Mouse (Mus musculus) spleen, adult 18-20 months (tissue): Measurements from ENCODE around the gene Accsl.

Experiments
- DNase-seq, 2 experiments: peaks; one replicate each; pipeline ENCODE4 v3.0.0; 2022; ENCODE audit warnings: mixed read lengths in 2 of 2

Gene Accsl

DNA sequence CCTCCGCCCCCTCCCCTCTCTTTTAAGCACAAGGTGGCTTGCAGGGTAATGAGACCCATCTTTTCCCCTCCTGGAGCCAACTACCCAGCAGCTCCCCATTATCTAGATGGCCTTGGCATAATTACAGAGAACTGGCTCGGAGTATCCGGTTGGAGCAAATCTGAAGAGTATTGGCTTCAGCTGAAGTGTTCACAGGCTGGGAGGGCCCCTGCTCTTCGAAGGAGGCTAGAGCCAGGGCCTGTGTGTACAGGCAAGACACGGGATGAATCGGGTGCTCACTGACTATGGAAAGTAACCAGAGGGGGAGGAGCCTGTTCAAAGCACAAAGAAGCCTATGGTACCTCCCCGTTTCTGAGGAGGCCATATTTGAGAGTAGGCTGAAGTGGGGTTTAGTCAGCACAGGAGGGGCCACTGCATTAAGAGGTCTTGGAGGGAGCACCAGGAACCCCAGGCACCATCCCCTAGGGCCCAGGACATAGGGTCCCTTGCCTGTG lies at the start of gene Accsl:
Gene Accsl, minus strand, starts transcription at position 51 of the 494 bp plus-strand sequence.
- DNase-seq = no peak

DNA sequence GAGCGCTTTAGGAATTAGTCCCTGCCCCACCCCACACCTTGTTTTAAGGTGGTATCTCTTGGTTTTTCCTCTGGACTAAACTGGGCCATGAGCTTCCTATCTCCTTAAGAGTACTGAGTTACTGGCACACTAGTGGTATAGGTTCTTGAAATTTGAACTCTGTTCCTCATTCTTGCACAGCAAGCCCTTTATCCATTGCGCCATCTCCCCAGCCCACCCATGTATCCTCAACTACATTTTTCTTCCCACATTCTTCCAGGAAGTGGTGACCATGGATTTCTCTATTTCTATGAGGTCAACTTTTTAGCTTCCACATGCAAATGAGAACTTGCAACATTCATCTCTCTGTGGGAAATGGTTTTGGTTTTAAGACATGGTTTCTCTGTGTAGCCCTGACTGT lies 44.6 kb upstream of the Accsl start:
- DNase-seq = no peak

DNA sequence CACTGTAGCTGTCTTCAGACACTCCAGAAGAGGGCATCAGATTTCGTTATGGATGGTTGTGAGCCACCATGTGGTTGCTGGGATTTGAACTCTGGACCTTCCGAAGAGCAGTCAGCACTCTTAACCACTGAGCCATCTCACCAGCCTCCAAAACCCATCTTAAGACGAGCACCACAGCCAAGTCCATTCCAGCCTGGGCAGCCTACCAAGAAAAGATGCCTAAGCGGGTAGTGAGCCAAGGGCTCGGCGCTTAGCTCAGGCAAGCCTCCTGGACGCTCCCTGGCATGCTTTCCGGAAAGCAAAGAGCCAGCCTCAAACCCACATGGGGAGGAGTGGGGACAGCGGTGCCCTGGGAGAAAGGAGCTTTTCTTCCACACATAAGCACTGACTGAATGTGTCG lies 43.0 kb upstream of the Accsl start:
- no peak for DNase-seq

DNA sequence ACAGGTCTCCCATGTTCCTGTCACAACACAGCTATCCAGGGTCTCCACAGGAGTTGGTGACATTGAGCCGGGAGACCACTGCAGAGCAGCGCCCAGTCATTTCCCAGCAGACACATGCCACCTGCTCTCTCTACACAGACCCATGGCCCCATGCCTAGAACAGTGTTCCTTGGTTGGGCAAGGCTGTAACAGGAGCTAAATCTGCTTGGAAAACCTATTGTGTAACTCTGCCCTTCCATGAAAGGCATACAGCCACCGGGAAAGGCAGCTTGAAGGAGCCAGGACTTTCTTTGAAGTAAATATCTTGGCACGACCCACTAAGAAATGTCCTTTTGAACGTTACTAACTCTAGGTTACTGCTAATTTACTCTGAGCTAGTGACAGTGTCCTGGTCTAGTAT lies 40.8 kb upstream of the Accsl start:
- DNase-seq = no peak

DNA sequence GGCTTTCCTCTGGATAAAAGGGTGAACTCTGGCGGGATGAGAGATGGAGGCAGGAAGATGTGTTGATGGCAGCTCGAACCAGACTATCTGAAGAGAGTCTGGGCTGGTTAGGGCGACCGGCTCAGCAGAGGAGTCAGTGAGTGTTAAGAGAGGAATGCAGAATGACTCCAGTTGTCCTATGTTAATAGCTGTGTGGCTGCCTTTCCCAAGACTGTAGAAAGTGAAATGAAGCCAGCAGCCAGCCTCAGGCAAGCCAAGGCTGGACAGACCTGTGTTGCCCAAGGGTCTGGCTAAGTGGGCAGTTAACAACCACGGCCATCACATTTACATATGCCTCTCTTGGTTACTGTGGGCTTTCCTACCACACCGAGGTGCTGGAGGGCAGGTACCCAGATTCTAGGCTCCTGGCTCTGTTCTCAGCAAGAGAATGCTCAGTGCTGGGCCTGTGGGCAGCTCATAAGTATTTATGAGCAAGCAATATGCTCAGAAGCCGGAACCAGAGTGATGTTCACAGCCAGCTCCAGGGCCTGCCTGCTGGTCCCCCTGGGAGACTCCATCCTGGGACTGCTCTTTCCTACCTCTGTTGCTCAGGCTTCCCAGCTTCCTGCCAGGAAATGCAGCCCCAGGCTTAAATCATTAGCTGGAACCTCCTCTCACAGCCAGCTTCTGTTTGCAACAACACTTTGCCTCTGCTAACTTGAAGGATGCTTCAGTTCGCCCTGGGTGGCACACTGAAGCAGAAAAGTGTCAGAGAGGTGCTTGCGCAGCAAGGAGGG lies 38.8 kb upstream of the Accsl start:
- DNase-seq = no peak

DNA sequence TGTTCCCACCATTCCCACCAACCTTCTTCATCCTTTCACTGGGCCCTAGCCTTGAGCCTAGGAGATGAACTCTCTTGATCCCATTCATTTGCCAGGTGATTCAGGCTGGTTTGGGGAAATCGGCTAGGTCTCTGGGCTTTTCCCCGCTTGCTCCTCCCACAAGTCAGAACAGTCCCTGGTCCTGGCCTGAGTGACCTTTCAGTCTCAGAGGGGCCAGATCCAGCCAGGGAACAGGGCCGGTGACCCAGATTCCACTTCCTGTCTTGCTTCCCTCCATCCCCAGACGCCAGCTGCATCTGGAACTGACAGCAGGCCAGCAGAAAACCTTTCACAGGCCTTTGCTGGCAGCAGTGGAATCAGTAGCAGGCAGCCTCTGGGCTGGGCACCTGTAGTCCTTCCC lies 37.4 kb upstream of the Accsl start:
- no peak for DNase-seq

DNA sequence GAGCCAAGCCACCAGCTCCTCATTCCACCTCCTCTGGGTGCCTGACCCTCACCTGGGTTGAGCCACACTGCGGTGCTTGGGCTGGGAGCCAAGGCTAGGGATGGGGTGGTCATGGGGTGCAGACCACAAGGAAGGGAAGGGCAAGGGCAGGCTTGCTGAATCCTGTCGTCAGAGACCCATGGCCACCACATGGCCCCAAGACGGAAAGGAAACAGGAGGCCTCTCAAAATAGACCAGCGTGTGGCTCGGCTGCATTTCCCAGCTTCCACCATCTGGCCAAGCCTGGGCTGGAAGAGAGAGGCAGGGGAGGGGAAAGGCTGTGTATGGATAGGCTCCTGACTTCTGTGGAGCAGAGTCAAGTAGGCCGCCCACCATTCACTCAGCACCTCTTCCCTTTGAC lies 34.5 kb upstream of the Accsl start:
- DNase-seq = no peak

DNA sequence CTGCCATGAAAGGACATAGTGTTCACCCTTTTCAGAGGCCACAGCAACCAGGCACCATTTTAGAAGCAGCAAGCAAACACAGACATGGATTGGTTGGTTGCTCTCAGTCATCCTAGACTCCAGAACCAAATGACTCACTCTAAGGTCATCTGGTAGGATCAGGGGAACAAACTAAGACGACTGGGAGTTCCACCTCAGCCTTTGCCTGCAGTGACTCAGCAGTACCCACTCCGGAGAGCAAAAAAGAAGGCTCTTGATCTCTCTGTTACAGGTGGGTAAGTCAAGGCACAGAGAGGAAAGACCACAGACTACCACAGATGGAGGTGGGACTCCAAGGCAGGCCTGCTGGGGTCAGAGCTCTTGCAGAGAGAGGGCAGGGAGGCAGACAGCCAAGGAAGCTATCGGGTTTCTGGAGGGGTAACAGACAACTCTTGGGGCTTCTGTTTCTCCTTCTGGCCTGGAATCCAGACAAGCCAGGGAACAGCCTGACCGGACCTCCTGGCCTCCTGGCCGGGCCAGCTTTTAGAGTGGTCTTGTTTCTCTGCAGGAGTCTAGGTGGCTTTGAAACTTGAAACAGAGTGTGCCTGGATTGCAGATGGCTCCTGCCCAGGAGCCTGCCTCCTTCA lies 33.8 kb upstream of the Accsl start:
- DNase-seq = no peak

DNA sequence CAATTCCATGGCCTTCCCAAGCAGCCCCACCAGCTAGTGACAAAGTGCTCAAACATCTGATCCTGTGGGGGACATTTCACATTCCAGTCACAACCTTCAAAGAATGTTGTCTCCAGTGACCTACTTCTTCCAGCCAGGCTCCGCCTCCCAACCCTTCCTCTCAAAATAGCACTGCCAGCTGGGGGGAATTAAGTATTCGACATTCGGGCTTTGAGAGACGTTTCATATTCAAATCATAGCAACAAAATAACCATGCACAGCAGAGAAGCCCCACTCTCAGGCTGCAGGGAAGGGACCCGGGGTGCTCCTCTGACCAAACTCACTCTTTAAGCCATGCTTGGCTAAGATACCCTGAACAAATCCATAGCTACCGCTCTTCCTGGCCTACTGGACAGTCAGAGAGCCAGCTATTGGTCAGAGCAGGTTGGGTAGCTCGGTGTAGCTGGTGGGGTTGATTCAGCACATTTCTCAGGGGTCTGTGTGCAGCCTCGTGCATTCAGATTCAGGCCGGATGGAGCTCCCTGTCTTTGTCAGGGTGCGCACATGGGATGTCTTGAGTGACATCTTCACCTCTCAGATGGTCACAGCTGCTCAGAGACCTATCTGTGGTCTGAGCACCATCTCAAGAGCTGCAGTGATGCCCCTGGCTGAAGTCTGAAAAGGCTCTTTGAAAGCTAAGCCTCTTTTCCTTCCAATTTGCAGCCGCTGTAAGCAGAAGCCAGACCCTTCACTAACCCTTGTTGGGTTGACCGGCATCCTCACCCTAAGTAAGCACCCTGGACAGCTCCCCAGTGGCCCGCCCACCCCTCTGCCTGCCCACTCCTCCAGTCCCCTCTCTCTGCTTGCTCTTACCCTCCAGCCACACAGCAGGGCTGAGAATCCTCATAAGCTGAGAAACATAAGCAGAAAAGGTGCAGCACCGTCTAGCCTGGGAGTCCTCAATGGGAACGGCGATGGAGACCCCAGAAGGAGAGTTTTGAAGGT lies 30.7 kb upstream of the Accsl start:
- no peak for DNase-seq

DNA sequence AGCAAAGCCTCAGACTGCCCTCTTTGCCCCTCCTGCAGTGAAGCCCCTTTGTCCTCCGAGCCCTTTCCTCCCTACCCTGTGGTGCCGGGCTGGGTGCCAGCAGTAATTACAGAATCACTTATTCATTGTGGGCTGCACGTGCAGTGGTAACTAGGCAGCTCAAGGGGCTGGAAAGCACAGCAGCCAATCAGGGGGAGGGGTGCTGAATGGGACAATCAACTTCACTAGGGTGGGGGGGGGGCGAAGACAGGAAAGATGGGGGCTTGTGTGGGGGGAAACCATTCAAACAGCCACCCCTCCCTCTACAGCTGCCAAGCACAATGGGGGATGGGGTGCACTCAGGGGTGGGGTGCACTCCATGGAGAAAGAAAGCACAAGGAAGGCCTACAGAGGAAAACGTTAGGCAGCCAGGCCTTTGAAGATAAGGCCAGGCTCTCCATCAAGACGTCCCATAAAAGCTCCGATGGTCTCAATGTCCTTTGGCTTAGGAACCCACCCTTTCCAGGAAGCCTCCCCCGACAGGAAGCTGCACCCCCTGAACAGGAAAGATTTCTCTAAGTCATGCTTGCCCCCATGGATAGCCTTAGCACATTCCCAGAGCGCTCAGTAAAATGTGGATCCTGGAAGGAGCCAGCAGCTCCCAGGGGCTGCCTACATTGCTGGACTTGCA lies 22.8 kb upstream of the Accsl start:
- no peak for DNase-seq

DNA sequence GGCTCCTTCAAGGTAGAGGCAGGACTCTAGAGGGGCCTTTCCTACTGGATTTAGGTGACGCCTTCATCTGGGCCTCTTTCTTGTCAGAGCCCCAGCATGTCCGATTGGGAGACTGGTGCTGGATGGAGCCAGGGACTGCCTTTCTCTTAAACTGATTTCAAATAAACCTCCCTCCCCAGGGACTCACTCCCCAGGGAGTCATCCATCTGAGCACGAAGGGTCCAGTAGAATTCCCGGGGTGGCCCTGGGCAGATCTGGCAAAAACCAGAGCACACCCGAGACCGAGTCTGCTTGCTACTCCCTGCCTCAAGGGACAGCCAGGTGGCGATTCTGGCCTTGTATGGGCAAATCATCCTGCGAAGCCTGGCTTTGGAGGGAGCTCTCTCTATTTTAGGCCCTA lies 21.2 kb upstream of the Accsl start:
- DNase-seq = no peak

DNA sequence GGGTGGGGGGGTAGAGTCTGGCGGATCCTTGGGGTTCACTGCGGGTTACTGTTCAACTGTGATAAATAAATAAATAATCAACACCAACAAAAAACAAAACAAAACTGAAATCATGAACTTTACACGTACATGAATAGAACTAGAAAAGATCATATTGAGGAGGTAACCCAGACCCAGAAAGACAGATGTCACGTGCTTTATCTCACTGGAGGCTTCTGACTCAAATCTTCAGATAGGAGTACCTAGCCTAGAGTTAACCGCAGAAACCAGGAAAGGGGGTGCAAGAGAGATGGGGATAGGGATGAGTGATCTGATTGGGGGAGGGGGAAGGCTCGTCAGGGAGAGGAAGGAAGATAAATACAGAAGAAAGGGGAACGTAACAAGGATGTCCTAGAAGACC lies 20.1 kb upstream of the Accsl start:
- DNase-seq = no peak

DNA sequence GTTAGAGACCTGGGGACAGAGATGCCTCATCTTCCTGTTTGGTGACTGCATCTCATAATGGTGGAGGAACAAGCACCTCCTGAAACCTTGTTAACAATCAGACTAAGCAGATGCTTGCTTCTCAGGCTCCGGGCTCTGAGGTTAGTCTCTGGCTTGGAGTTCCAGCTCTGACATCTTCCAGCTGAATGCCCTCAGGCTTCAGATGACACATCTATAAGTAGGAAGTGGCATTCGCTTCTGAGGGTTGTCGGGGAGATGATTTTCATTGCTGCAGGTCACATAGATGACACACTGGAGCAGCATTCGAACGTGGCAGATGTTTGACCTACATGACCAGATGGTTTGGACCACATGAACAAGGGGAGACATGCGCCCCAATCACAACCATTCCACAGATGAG lies 19.4 kb upstream of the Accsl start:
- no peak for DNase-seq

DNA sequence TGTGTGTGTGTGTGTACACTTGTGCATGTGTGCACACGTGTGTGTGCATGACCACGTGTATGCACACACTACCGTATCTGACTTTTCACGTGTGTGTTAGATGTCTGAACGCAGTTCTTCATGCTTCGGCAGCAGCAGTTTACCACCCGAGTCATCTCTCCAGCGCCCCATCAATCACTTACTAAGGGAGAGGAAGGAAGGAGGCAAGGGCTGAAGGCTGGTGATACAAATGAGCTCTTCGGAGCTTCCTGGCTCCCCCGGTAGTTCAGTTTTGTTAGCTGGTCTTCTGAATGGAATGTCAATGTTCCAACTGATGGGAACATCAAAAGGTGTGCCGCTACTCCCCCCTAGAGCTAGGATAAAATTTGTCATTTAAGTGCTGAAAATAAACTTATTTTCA lies 18.3 kb upstream of the Accsl start:
- DNase-seq = no peak

DNA sequence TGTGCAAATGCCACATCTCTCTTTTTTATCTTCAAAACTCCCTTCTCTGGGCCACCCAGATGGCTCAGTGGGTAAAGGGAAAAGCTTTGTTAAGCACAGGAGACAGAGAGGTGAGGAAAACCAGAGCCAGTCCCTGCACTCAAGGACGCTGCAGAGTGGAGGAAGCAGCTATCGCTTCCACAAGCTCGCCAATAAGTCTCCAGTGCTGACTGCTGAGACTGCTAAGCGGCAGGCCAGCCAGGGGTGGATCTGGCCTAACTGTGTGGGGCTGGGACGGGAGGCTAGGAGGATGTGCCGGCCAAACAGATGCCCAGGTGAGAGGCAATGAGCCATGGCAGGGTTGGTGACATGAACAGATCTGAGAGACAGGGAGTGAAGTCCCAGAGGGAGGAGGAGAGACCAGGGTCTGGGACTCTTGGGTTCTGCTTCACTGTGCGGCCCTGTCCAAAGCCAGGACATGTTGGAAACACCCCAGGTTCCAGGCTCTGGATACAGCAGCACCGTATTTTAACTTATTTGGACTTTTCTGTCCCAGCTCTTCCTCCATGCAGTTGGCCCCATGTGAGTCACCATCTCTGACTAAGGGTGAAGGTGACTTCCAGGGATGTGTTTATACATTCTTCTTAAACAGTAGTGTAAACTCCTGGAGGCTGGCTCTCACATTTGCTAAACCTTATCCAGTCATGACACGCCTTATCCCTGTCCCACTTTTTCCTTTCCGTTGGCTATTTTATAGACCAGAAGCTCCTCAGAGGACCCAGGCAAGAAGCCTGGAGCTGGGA lies 17.2 kb upstream of the Accsl start:
- DNase-seq = no peak

DNA sequence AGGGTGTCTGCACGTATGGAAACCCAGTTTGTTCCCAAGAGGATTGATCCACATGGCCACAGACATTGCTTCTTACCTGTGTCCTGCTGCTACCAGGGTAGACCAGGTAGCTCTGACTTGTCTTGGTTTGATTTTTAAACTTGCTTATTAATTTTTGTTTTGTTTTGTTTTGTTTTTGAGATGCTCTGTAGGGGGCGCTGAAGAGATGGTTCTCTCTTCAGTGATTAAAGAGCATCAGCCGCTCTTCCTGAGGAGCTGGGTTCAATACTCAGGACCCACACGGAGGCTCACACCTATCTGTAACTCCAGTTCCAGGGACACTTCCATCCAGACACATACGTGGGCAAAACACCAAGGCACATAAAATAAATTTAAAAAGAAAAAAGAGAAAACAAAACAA lies 14.1 kb upstream of the Accsl start:
- no peak for DNase-seq

DNA sequence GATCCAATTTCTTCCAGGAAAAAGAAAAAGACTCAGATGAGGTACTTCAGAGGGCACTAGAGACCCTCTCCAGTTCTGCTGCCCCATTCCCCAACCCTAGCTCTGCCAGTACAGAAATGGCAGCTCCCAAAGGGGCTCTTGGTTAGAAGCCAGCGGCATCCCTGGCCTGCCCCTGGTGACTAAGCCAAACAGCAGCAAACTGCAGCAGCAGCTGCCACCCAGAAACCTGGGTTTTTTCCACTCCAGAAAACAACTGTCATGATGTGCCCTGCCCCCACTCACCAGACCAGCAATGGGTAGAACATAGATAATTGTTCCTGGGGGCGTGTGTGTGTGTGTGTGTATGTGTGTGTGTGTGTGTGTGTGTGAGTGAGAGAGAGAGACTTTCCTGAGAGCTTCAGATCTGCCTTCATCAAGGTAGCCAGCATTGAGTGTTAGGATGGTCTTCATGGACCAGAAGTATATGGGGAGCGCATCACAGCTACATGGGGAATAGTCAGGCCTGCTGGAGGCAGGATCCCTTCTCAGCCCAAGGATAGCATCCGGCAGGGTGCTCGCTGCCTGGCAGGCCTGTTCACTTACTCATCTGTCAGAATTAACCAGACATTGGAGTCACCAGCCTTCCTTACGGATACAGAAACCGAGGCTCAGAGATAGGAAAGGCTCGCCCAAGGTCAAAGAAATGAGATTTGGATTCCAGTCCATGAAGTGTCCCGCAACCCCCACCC lies 12.8 kb upstream of the Accsl start:
- DNase-seq = no peak

DNA sequence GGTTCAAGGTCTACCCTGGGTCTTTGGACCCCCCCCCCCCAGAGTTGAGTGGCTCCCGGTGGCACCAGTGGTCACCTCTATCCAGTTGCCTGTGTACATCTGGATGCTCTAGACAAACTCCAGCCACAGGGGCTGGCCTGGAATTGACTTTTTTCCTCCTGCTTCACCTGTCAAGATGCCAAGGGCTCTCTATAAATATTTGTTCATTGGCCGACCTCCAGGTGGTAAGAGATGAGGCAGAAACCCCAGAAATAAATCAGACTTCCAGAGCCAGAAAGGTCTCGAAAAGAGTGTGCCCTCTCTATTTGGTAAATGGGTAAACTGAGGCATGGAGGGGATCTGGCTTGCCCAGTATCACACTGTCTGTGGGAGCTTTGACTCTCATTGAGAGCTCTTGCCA lies 12.0 kb upstream of the Accsl start:
- DNase-seq = no peak

DNA sequence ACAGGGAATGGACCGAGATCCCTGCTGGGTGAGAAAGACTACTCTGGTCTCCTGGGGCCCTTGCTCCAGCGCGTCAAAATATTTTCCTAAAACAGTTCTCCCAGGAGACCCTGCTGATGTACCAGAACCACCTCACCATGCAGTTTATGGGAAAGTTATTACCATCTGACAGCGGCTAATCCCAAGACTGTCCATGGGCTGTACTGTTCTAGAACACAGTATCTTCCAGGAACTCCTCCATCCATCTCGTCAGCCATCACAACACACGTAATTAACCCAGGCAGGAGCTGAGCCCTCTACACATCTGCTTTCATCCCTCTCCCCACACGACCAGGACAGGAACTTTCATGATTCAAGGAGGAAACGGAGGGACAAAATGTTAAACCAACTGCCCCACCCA lies 11.5 kb upstream of the Accsl start:
- no peak for DNase-seq

DNA sequence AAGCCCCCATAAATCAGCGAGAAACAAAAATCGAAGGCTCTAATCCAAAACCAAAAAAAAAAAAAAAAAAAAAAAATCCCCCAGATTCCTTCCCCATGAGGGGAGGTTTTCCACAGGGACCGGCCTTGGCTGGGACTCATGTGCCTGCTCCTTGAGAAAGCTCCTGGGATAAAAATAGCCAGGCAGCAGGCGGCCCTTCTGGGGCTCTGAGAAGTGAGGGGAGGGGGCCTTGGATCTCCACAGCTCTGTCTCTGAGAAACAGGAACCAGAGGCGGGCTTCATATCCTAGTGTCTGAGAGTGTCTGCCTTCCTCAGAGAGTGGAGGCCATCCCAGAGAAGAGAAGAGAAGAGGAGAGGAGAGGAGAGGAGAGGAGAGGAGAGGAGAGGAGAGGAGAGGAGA lies 8.0 kb upstream of the Accsl start:
- DNase-seq = no peak

DNA sequence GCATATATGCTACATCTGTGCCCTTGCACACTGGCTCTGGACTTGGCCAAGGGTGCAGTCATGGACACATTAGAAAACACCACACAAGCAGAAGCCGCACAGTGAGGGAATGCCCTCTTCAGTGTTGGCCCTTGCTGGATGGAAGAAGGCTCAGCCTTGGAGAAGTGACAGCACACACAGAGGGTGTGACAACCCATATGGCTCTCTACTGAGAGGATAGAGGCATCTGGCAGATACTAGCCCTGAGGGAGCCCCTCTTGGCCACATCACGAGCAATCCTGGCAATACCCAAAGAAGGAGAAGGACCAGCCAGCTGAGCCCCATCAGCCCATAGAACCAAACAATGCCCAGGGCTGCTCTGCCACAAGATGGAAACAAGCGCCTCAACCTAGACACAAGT lies 5.6 kb upstream of the Accsl start:
- no peak for DNase-seq

DNA sequence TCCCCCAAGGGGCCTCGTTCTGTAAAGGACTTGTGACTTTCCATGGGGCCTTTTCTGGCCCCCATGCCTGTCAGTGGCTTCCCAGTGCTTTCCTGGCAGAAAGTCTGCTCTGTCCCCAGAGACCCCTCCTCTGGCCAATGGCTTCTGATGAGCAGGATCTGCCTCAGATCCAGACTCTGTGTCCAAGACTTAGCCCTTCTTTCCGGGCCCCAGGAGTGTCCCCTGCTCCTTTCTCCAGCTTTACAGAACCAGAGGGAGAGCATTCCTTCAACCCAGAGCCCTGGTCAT lies 5.2 kb upstream of the Accsl start:
- no peak for DNase-seq
